Mouse (Mus musculus) mouse embryonic stem cell (cell line): ENCODE measurements around the gene Ifit3b.
"Not testable (repeated sequence)": the region's sequence is repeated elsewhere in the genome, so short reads cannot be mapped to it uniquely, and the experiment has no call there.

Experiments
- in situ Hi-C, 2 experiments: fragments of 300-500 bp; cut with MboI; formaldehyde crosslinking; loops; 1 replicate in 1 of 2; 3 replicates in 1 of 2; pipeline ENCODE4 v1.14.3; 2019 to 2020; ENCODE audit warnings: low sequenced_read_pairs in 2 of 2, low pct_unique_long_range_greater_than_20kb in 1 of 2, mixed read lengths in 1 of 2; ENCODE audit not compliant: unreplicated experiment in 1 of 2

Ifit3b gene

DNA sequence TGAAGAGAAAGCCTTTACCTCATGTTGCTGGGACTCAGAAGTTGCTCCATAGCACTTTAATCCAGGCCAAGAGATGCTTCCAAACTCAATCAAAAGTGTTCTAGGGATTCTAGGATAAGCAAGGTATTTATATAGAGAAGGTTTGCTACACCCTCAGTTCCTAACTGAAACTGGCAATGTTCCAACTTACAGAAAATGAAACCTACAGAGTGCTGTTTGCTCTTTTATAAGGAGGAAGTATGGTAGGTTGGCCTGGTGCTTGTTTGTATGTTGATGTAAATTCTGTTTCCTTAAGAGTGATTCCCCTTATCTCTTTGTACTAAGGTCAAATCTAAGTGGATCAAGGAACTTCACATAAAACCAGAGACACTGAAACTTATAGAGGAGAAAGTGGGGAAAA, 8.5 kb upstream of the Ifit3b start:
- in situ Hi-C loops: not testable (repeated sequence)

DNA sequence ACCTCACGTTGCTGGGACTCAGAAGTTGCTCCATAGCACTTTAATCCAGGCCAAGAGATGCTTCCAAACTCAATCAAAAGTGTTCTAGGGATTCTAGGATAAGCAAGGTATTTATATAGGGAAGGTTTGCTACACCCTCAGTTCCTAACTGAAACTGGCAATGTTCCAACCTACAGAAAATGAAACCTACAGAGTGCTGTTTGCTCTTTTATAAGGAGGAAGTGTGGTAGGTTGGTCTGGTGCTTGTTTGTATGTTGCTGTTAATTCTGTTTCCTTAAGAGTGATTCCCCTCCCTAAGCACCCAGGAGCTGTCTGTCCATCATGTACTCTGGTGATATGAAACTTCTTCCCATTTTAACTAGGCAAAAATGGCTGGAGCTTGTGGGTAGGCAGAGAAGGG, 5.9 kb upstream of the Ifit3b start, which contains the start of gene Ifit1bl1:
Ifit1bl1 (minus strand) TSS at position 69 of the 400 bp plus-strand sequence.
- in situ Hi-C loops: not testable (repeated sequence)

DNA sequence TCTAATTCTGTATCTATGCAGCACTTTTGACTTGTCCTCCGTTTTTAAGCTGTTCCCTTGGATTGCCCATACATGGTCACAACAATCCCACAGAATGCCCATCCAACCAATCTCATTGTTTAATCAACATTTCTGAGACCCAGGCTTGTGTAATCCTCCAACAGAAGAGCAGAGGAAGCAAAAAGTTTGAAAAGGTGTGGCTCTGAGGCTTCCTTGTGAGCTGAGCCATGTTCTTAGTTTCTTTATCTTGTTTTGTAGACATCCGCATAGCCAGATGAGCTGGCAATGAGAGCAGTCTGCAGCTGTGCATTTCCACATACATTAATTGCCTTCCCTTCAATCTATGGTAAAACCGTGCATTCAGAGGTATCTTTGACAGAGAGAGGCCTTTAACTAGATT, 2.3 kb upstream of the Ifit3b start:
- in situ Hi-C loops: no loop called here

DNA sequence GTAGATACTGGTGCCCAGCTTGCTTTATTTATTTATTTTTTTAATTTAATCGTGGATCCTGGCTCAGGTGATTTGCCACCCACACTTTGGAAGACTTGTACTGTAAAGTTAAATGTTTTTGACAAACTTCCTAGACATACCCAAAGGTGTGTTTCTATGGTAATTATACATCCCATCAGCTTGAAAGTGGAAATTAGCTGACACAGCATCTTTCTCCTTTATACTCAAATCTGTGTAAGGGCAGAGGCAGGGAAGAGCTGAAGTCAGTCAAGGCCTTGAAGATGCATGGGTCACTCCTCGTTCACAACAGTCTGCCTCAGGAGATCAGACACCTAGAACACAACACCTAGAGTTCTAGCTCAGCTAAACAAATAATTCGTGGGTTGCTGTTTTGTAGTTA, 2.3 kb downstream of the Ifit3b start:
- in situ Hi-C loops: not testable (repeated sequence)

- in situ Hi-C loops: not testable (repeated sequence)
These were observed 4.7 kb downstream of the Ifit3b start for GRCm38 (mm10) chr19:34612243-34613001.

- in situ Hi-C loops: no loop called here
These were observed 13.1 kb downstream of the Ifit3b start for GRCm38 (mm10) chr19:34620871-34621270.

DNA sequence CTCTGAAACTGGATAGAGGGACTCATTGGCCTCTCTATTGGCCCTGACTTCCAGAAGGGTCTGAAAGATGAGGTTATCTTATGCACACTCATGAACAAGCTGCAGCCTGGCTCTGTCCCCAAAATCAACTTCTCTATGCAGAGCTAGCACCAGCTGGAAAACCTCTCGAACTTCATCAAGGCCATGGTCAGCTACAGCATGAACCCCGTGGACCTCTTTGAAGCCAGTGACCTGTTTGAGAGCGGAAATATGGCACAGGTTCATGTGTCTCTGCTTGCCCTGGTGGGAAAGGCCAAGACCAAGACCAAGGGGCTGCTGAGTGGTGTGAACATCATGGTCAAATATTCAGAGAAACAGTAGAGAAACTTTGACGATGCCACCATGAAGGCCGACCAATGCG, 16.0 kb downstream of the Ifit3b start:
- in situ Hi-C loops: no loop called here

GRCm38 (mm10) chr19:34624663-34625062, 16.9 kb downstream of the Ifit3b start:
- in situ Hi-C loops: no loop called here

- in situ Hi-C loops: no loop called here
These were observed 19.7 kb downstream of the Ifit3b start for GRCm38 (mm10) chr19:34627496-34627895.

DNA sequence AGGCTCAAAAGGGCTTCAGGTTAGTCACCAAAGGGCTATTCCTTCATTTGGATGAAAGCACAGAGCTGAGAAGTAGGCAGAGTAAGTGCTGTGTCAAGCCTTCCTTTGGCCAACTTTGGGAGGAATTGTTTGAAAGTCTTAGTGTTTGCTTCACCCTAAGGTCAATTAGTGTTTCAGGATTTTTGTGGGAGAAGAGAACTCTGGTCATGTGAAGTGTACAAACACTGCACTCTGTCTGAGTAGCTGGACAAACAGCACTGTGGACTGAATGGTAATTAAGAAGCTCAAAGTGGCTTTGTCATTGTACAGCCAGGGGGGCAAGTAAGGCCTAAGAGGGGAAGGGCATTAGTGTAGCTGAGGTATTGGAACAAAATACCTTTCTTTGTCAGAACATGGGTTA, 23.7 kb downstream of the Ifit3b start:
- in situ Hi-C loops: no loop called here

DNA sequence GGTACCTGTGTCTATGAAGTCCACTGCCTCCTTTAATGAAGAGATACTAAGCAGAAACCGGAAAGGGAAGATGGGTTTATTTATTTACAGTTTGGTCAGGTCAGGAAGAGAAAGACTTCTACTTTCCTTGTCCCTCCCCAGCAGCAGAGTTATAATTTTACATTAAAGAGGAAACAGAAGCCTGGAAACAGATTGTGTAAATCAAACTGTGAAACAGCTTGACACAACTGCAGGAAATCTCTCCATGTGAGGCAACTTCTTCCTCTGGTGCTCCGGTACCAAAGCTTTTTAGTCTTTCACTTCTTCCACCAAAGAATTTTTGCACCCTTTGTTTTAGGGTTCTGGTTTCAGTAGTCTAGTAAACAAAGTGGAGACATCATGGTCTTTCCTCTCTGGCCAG, 25.7 kb downstream of the Ifit3b start:
- in situ Hi-C loops: no loop called here

GRCm38 (mm10) chr19:34636933-34637557, 29.3 kb downstream of the Ifit3b start:
- in situ Hi-C loops: no loop called here

DNA sequence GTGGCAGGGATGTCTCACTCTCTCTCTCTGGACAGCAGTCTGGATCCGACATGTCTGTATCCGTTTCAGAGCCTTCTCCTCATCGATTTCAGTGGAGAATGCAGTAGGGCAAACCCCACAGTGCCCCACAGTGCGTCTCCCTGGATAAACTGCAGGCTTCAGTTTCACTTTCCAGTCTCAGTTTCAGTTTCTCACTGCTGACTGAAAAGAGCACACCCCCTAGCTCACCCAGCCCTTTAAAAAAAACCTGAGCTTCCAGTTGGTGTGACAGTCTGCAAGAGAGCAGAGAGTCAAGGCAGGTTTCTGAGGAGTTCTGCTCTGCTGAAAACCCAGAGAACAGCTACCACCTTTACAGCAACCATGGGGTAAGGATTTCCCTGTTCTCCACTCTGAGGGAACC, 32.9 kb downstream of the Ifit3b start, which contains the start of the genes Ifit1bl2 and Ifit1:
Ifit1bl2 (minus strand) TSS at position 121 of the 400 bp plus-strand sequence.
Ifit1 (plus strand) TSS at position 249 of the 400 bp plus-strand sequence.
- in situ Hi-C loops: no loop called here

GRCm38 (mm10) chr19:34642616-34643015, 34.8 kb downstream of the Ifit3b start:
- in situ Hi-C loops: no loop called here

DNA sequence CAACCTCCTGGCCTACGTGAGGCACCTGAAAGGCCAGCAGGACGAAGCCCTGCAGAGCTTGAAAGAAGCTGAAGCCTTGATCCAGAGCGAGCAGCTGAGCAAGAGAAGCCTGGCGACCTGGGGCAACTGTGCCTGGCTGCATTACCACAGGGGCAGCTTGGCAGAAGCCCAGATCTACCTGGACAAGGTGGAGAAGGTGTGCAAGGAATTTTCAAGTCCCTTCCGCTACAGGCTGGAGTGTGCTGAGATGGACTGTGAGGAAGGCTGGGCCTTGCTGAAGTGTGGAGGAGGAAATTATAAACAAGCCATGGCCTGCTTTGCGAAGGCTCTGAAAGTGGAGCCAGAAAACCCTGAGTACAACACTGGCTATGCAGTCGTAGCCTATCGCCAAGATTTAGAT, 39.9 kb downstream of the Ifit3b start:
- in situ Hi-C loops: not testable (repeated sequence)

DNA sequence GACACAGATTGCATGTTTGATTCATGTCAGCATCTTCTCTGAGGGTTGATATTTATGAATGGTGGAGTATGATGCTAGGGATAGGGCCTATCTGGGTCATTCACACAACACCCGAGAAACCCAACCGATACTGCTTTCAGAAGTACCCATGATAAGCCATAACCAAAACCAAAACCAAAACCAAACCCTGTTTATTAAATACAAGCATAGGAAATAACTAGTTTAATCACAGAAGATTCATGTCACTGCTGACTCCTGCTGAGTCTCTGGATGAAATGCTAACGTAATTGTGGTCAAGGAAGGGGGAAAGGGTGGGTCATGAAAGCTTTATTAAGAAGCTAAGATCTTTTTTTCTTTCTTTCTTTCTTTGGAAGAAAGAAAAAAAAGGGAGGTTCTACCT, 42.5 kb downstream of the Ifit3b start:
- in situ Hi-C loops: loop anchor here (25.0 kb wide), 4 partner anchors 138 to 337 kb away; partner anchors contain the start of gene Kif20b (in 1 of the 2)

DNA sequence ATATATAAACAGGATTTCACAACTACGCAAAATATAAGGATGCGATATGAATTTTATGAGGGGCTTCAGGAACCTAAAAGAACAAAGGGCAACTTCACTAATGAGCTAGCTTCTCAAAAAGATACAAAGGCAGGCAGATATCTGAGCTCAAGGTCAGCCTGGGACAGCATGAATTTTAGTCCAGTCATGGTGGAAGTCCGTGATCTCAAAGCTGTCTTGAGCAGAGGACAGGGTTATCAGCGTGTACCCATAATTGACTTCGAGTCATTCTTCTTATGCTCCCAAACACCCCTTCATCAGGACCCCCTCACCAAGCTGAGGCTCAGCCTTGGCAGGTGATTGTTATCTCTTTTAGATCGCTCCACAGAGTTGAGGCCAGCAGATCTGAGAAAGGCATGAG, 43.2 kb downstream of the Ifit3b start:
- in situ Hi-C loops: loop anchor here (25.0 kb wide), 4 partner anchors 139 to 336 kb away; partner anchors contain the start of gene Kif20b (in 1 of the 2)

DNA sequence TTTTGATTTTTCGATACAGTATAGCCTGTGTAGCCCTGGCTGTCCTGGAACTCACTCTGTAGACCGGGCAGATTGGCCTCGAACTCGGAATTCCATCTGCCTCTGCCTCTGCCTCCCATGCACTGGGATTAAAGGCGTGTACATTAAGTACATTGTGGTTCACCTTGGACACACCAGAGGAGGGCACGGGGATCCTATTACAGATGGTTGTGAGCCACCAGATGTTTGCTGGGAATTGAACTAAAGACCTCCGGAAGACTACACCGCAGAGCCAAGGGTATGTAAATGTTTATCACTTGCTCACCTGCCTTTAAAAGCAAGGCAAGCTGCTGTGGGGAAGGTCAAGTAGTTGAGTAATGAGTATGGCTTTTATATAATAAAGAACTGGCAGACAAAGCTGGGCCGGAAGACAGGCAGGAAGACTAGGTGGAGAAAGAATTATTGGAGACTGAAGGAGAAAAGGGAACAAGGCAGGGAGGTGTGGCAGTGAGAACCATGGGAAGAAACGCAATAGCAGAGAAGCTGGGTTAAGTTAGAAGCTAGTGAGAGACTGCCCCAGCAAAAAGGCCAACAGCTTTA, 47.5 kb downstream of the Ifit3b start:
- in situ Hi-C loops: loop anchor here (25.0 kb wide), 4 partner anchors 143 to 332 kb away; partner anchors contain the start of gene Kif20b (in 1 of the 2)
